ENCODE assay signal across 9 mouse cellular contexts in the genomic region with DNA sequence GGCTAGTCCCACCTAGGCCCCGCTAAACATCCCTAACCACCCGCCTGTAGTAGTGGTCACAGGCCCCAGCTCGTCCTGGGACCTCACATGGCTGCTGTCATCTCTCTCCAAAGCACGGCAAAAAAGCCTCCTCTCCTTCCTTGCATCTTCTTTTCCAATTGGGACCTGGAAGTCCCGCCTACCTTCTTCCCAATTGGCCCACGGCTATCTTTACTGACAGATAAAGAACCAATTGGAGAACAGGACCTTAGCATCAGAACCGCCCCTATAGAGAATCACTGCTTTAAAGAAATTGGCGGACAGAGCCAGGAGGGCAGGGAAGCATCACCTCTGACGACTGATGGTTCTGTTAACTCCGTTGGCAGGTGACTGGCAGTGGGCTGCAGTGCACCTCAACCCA. TPM values are rescaled to one million over a fixed set of nuclear protein-coding genes. Genes with fewer than 3 reads are reported as not detected.
DNase-seq lines count a peak whose midpoint lies in the region; ATAC-seq lines count a peak whose summit lies in the region.
"Had no signal": no experiment of that assay in that cellular context is flagged by ENCODE, and none has a peak within 500 bp of the region (broad histone marks: within the 10 kb centered on the region; RNA-seq: fewer than 3 reads in every experiment).

No protein-coding gene starts in this region.

- H3K27me3 ChIP-seq in heart, embryonic 12.5 days (replicated peaks) = peaks cover 4% of the 10 kb centered on the region; the same call in 1 of the 2 replicates
- H3K27me3 ChIP-seq in stomach, embryonic 16.5 days (ENCODE audit: control insufficient read depth, insufficient read depth, low read length) = no peaks in the 10 kb centered on the region

- DNase-seq in adrenal gland, adult 2 months = peak; percentile 75
- DNase-seq in adrenal gland, postnatal 4 days (ENCODE audit: low spot score in 2 of 2) = no peak
- DNase-seq in right cerebral cortex, postnatal 10 days (ENCODE audit: low spot score in 2 of 2) = peak; percentile 50 to 53
- no peak for DNase-seq in right cerebral cortex, adult 2 months (ENCODE audit: low spot score in 2 of 2)
- no peak for DNase-seq in cerebellum, adult 11-12 months
- DNase-seq in urinary bladder, postnatal 10 days (ENCODE audit: low spot score) = no peak

- no peak overlapping the region for H3K4me3 ChIP-seq in heart, embryonic 12.5 days
- H3K4me3 ChIP-seq in stomach, embryonic 16.5 days (replicated peaks; ENCODE audit: low read length) = no peak overlapping the region

- H3K27ac ChIP-seq in heart, embryonic 12.5 days (ENCODE audit: poor library complexity, severe bottlenecking) = no peak overlapping the region
- H3K27ac ChIP-seq in stomach, embryonic 16.5 days (ENCODE audit: low read length) = no peak overlapping the region

- H3K4me2 ChIP-seq in heart, embryonic 12.5 days = peak overlapping the region; percentile 42
- no peak overlapping the region for H3K4me2 ChIP-seq in stomach, embryonic 16.5 days (ENCODE audit: low read depth, low read length)

- peaks cover 32% of the 10 kb centered on the region for H3K36me3 ChIP-seq in heart, embryonic 12.5 days
- 0 out of 2 replicates have a peak, but pooled peaks cover 5% of the 10 kb centered on the region for H3K36me3 ChIP-seq in stomach, embryonic 16.5 days (ENCODE audit: control insufficient read depth, insufficient read depth, low read length)

- 29% methylated on average over 10 of the region's 10 CpGs for WGBS in heart, embryonic 12.5 days
- 43% methylated on average over 10 of the region's 10 CpGs for WGBS in stomach, embryonic 16.5 days

- H3K4me1 ChIP-seq in heart, embryonic 12.5 days (replicated peaks) = peaks cover 7% of the 10 kb centered on the region; the same call in 1 of the 2 replicates
- H3K4me1 ChIP-seq in stomach, embryonic 16.5 days (ENCODE audit: control insufficient read depth, insufficient read depth, low read length) = no peaks in the 10 kb centered on the region

- no peak for ATAC-seq in heart, embryonic 12.5 days (ENCODE audit: insufficient number of reproducible peaks, low FRiP score)
- ATAC-seq in stomach, embryonic 16.5 days (ENCODE audit: insufficient read depth, low FRiP score) = peak; percentile 24; the same call in 1 of the 2 replicates

- H3K9ac ChIP-seq in heart, embryonic 12.5 days = no peak overlapping the region
- H3K9ac ChIP-seq in stomach, embryonic 16.5 days (ENCODE audit: low read length) = no peak overlapping the region

- no peaks in the 10 kb centered on the region for H3K9me3 ChIP-seq in heart, embryonic 12.5 days (replicated peaks)
- no peaks in the 10 kb centered on the region for H3K9me3 ChIP-seq in stomach, embryonic 16.5 days (replicated peaks; ENCODE audit: control insufficient read depth, low read length)

RNA-seq across cellular contexts. Expression of gene Sparc, which starts 30.5 kb away (rescaled TPM):
- 1,000 to 10,000 TPM; 1,553 to 3,019 TPM for total RNA-seq in adrenal gland, adult 2 months (2021)
- polyA plus RNA-seq in adrenal gland, adult 2 months (2012; rRNA removed) = 4,707 and 5,966 TPM in 2 replicates
- 1,000 to 10,000 TPM; 2,300 to 2,476 TPM for total RNA-seq in adrenal gland, postnatal 4 days (2021)
- polyA plus RNA-seq in heart, embryonic 12.5 days (2016; fragmentation: Nextera tagmentation; extraction: Ambion mirVana) = 1,393 and 1,408 TPM in 2 replicates
- 2,158 and 2,387 TPM in 2 replicates for polyA plus RNA-seq in stomach, embryonic 16.5 days (2015; fragmentation: Nextera tagmentation; extraction: Ambion mirVana)

RNA-seq across cellular contexts. Expression of gene Fat2, which starts 56.1 kb away (rescaled TPM):
- total RNA-seq in adrenal gland, adult 2 months (2021) = under 1 TPM; 0.10 to 0.14 TPM
- polyA plus RNA-seq in adrenal gland, adult 2 months (2012; rRNA removed) = 0.01 TPM in 1 of 2 replicates, not detected in the other
- total RNA-seq in adrenal gland, postnatal 4 days (2021) = under 1 TPM; 0.11 to 0.22 TPM
- not detected in 2 replicates for polyA plus RNA-seq in heart, embryonic 12.5 days (2016; fragmentation: Nextera tagmentation; extraction: Ambion mirVana)
- 0.97 and 1.2 TPM in 2 replicates for polyA plus RNA-seq in stomach, embryonic 16.5 days (2015; fragmentation: Nextera tagmentation; extraction: Ambion mirVana)
- polyA plus RNA-seq: neural tube, embryonic 14.5 days had no signal

Comparison
In these comparisons a context has a peak if more than half of its experiments do, and no peak if none do; other contexts are left out.
1. DNase-seq: peak in adrenal gland, adult 2 months (single experiment) and right cerebral cortex, postnatal 10 days (2 of 2); none in adrenal gland, postnatal 4 days (0 of 2), right cerebral cortex, adult 2 months (0 of 2), cerebellum, adult 11-12 months (single experiment) and urinary bladder, postnatal 10 days (single experiment).